Mouse (Mus musculus) kidney, adult 2 months (tissue): ENCODE results near the gene Rdh16. TPM values are rescaled to one million over a fixed set of nuclear protein-coding genes. Genes with fewer than 3 reads are reported as not detected.
"Not testable (repeated sequence)": the region's sequence is repeated elsewhere in the genome, so short reads cannot be mapped to it uniquely, and the experiment has no call there.

ENCODE experiments used
- DNase-seq: peaks from one replicate; pipeline ENCODE4 v3.0.0; 2021
- H3K27ac ChIP-seq: fragments of 200-500 bp; 2 replicates; pipeline ENCODE4 v1.5.1; 2012; ENCODE audit warnings: low read depth, low read length, control low read depth, inconsistent platforms; ENCODE audit not compliant: insufficient read depth
- H3K27me3 ChIP-seq: fragments of 200-500 bp; replicated peaks from 2 replicates; pipeline ENCODE4 v1.6.1; 2012; ENCODE audit warnings: mild to moderate bottlenecking, moderate library complexity, low read length, inconsistent platforms; ENCODE audit not compliant: control insufficient read depth, insufficient read depth
- H3K36me3 ChIP-seq: fragments of 200-500 bp; 2 replicates; pipeline ENCODE4 v1.6.1; 2012; ENCODE audit warnings: mild to moderate bottlenecking, moderate library complexity, low read length, inconsistent platforms; ENCODE audit not compliant: control insufficient read depth, insufficient read depth
- H3K4me1 ChIP-seq: fragments of 200-500 bp; 2 replicates; pipeline ENCODE4 v1.6.1; 2011; ENCODE audit warnings: low read length; ENCODE audit not compliant: control insufficient read depth, insufficient read depth
- H3K4me3 ChIP-seq: fragments of 200-500 bp; 2 replicates; pipeline ENCODE4 v1.5.1; 2011; ENCODE audit warnings: mild to moderate bottlenecking, low read depth, low read length, control low read depth; ENCODE audit not compliant: insufficient read depth
- CTCF ChIP-seq: fragments of 200-500 bp; conservative IDR thresholded peaks from 2 replicates; pipeline ENCODE4 v1.5.1; 2011; ENCODE audit warnings: low read depth, mild to moderate bottlenecking, control low read depth, low read length, moderate library complexity, mixed read lengths; ENCODE audit not compliant: insufficient read depth, insufficient read length
- POLR2A ChIP-seq: fragments of 200-500 bp; IDR thresholded peaks from one replicate; pipeline ENCODE4 v1.6.1; 2011; ENCODE audit warnings: low read depth, low read length, control low read depth
- WGBS: fragments of 180-500 bp; shearing (Covaris S2); methylation state at CpG from one replicate; pipeline ENCODE4 v1.1.7; 2018; 5-methylcytosine and 5-hydroxymethylcytosine counted together
- polyA plus RNA-seq: library from polyadenylated mRNA; depleted of rRNA; stranded (reverse); fragments of >200 nt; gene quantifications from 2 replicates; pipeline ENCODE4 v1.2.3, GENCODE M21; 2012; rRNA removed

Gene Rdh16
- 61.2 and 67.5 TPM in 2 replicates for polyA plus RNA-seq

GRCm38 (mm10) chr10:127800891-127801290 is at the start of gene Rdh16:
TSS of gene Rdh16 (plus strand) at chr10:127801152.
- H3K27me3 ChIP-seq, result no peaks in the 10 kb centered on the region
- H3K4me1 ChIP-seq, result peaks cover 8% of the 10 kb centered on the region; the same call in 1 of the 2 replicates
- H3K4me3 ChIP-seq, result peak within 1 kb of the TSS; percentile 56
- peak; percentile 41 for TF ChIP-seq POLR2A
- no peak for TF ChIP-seq CTCF
- H3K36me3 ChIP-seq, result no peaks in the 10 kb centered on the region
- WGBS, result 51% methylated on average over 6 of the region's 6 CpGs
- peak within 1 kb of the TSS; percentile 91 for H3K27ac ChIP-seq
- peak; percentile 89 for DNase-seq

- DNase-seq, result peak; percentile 79
- H3K27ac ChIP-seq, result peak within 1 kb of the TSS; percentile 37; the same call in 1 of the 2 replicates
- WGBS, result 58% methylated on average over 8 of the region's 8 CpGs
- no peaks in the 10 kb centered on the region for H3K27me3 ChIP-seq
- peaks cover 23% of the 10 kb centered on the region for H3K4me1 ChIP-seq
- no peaks in the 10 kb centered on the region for H3K36me3 ChIP-seq
- H3K4me3 ChIP-seq, result peak within 1 kb of the TSS; percentile 51
- peak; percentile 24 for TF ChIP-seq POLR2A
- TF ChIP-seq CTCF, result no peak
Measured at GRCm38 (mm10) chr10:127751548-127751947, 49.4 kb upstream of the Rdh16 start, which contains the start of gene Gpr182. TSS of gene Gpr182 (minus strand) at chr10:127751732.

GRCm38 (mm10) chr10:127754566-127755166 is 46.3 kb upstream of the Rdh16 start:
- Histone ChIP-seq H3K27me3 (no peaks in the 10 kb centered on the region), H3K4me3 (no peak overlapping the region), H3K4me1 (peaks cover 9% of the 10 kb centered on the region), H3K27ac (peak overlapping the region; percentile 65), H3K36me3 (no peaks in the 10 kb centered on the region)
- peak; percentile 75 for DNase-seq
- TF ChIP-seq CTCF (no peak), POLR2A (no peak)
- WGBS, result 18% methylated on average over 6 of the region's 6 CpGs

- TF ChIP-seq CTCF (no peak), POLR2A (no peak)
- Histone ChIP-seq H3K27ac (peak overlapping the region; percentile 65), H3K4me3 (no peak overlapping the region), H3K27me3 (no peaks in the 10 kb centered on the region), H3K36me3 (no peaks in the 10 kb centered on the region), H3K4me1 (peaks cover 9% of the 10 kb centered on the region)
- DNase-seq, result peak; percentile 58
- 20% methylated on average over 3 of the region's 3 CpGs for WGBS
Measured at GRCm38 (mm10) chr10:127755246-127755645, 45.7 kb upstream of the Rdh16 start.

- H3K27me3 ChIP-seq, result no peaks in the 10 kb centered on the region
- no peak for TF ChIP-seq POLR2A
- no peak for TF ChIP-seq CTCF
- 61% methylated on average over 18 of the region's 18 CpGs for WGBS
- peak overlapping the region; percentile 11; the same call in 1 of the 2 replicates for H3K4me3 ChIP-seq
- DNase-seq, result peak; percentile 32
- no peaks in the 10 kb centered on the region for H3K36me3 ChIP-seq
- peaks cover 9% of the 10 kb centered on the region for H3K4me1 ChIP-seq
- H3K27ac ChIP-seq, result no peak overlapping the region
Measured at GRCm38 (mm10) chr10:127755770-127756468, 45.0 kb upstream of the Rdh16 start.

- 71% methylated on average over 9 of the region's 9 CpGs for WGBS
- peaks cover 14% of the 10 kb centered on the region for H3K4me1 ChIP-seq
- no peaks in the 10 kb centered on the region for H3K36me3 ChIP-seq
- TF ChIP-seq CTCF (no peak), POLR2A (no peak)
- H3K27ac ChIP-seq, result no peak within 1 kb of the TSS
- no peak within 1 kb of the TSS for H3K4me3 ChIP-seq
- H3K27me3 ChIP-seq, result no peaks in the 10 kb centered on the region
- DNase-seq, result no peak
Measured at GRCm38 (mm10) chr10:127759181-127760110, 41.5 kb upstream of the Rdh16 start, which contains the start of the genes Rdh1 and Rdh16f1. TSS of gene Rdh1 (plus strand) at chr10:127759721. TSS of gene Rdh16f1 (plus strand) at chr10:127759787.

GRCm38 (mm10) chr10:127762926-127763325 is 38.0 kb upstream of the Rdh16 start:
- not testable (repeated sequence) for H3K27ac ChIP-seq, DNase-seq, H3K36me3 ChIP-seq, H3K4me3 ChIP-seq, H3K4me1 ChIP-seq, H3K27me3 ChIP-seq
- WGBS, result 91% methylated on average over 10 of the region's 10 CpGs
